Mouse (Mus musculus) testis, postnatal 10 days (tissue): Measurements from ENCODE around the gene Zfand2a.

ENCODE experiments used
- DNase-seq: peaks from one replicate; pipeline ENCODE4 v3.0.0; 2021; ENCODE audit warnings: low spot score

Gene Zfand2a

DNA sequence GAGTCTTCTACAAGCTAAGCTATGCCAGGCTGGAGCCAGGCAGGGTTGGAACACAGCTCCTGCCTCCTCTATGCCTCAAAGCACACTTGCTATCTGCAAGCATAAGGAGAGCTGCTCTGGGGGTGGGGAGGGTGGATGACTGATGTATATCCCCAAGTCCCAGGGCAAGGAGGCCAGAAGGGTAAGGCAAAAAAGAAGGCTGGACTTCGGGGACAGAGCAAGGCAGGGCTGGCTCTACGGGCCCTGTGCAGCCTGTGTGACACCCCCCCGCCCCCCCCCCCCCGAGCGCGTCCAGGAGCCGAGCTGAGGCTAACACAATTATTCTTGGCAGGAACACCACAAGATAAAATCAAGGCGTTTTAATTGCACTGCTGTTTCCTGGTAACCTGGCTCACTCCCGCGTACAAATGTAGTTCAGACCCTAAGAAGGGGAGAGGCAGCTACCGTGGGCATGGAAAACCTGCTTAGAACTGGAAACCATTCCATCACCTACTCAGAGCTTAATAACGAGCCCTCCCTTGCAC, 54.5 kb downstream of the Zfand2a start:
- DNase-seq = no peak

DNA sequence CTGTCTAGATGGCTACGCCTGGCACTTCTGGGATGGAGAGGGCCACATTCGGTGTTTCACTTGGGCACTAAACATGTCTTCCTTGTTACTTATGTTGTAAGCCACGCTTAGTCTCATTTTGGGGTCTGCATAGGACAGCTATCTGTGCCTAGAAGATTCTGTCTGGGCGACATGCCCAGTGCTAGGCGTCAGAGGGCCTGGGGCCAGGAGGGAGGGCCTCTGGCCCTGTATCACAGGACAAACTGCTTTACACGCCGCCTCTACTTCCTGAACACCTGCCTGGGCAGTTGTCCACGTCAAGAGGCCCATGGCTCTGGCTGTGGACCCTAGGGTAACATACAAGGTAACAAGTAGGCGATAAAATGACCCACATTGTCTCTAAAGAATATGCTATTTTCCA, 56.4 kb downstream of the Zfand2a start:
- DNase-seq = no peak

DNA sequence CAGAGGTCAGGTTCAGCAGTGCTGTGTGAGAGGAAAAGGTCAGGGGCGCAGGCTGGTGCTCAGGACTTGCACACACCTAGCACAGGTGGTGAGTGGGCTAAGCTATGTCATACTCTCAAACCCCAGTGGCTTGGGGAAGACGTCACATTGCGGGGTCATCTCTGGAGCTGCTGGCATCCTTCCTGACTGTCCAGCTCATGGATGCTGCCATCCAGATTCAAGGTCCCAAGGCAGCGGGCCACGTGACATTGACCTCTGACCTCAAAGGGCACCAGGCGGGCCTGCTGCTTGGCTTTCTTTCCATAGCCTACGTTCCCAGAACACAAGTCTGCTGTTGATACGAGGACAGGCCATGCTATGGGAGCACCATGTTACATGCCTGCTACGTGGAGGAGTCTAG, 57.3 kb downstream of the Zfand2a start:
- DNase-seq = no peak

DNA sequence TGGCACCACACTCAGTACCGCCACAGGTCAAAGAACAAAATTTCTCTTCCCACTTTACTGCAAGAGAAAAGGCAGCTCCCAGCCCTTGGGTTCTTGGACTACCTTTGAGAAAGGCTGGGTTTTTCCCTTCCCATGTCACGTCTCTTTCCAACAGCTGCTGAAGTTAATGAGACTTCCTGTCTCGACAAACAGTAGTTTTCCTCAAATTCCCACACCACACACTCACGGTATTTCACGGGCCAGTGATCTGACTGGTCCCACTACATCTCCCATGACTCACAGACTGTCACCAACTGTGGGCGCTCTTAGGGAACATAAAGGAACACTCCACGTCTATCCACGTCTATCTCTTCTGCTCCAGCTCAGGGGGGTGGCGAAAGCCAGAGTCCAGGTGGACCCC, 59.2 kb downstream of the Zfand2a start:
- no peak for DNase-seq

- DNase-seq = peak; percentile 74
Observed at GRCm38 (mm10) chr5:139423026-139423865, 61.1 kb downstream of the Zfand2a start, which contains the start of gene Gper1. TSS of gene Gper1 (plus strand) at chr5:139423151.
